Mouse (Mus musculus) heart, embryonic 13.5 days (tissue): ENCODE results near the gene Bspry. TPM values are rescaled to one million over a fixed set of nuclear protein-coding genes. Genes with fewer than 3 reads are reported as not detected.

Source experiments
- ATAC-seq: fragments of 200-750 bp; cut with Nextera tagmentation; 2 replicates; pipeline ENCODE4 v1.8.0; 2017; ENCODE audit warnings: moderate TSS enrichment; ENCODE audit not compliant: insufficient number of reproducible peaks, low FRiP score, low TSS enrichment; ENCODE audit errors: extremely low read depth
- H3K27ac ChIP-seq: fragments of 300-500 bp; sonication (generic); replicated peaks from 2 replicates; pipeline ENCODE4 v1.5.1; 2015; ENCODE audit warnings: moderate library complexity, mild to moderate bottlenecking, inconsistent platforms
- H3K27me3 ChIP-seq: fragments of 300-500 bp; sonication (generic); replicated peaks from 2 replicates; pipeline ENCODE4 v1.6.1; 2015; ENCODE audit warnings: mild to moderate bottlenecking, inconsistent platforms
- H3K36me3 ChIP-seq: fragments of 300-500 bp; sonication (generic); 2 replicates; pipeline ENCODE4 v1.6.1; 2015; ENCODE audit warnings: mild to moderate bottlenecking, inconsistent platforms
- H3K4me1 ChIP-seq: fragments of 300-500 bp; sonication (generic); 2 replicates; pipeline ENCODE4 v1.6.1; 2015; ENCODE audit warnings: inconsistent platforms
- H3K4me2 ChIP-seq: fragments of 300-500 bp; sonication (generic); 2 replicates; pipeline ENCODE4 v1.6.1; 2015; ENCODE audit warnings: inconsistent platforms, mild to moderate bottlenecking, moderate library complexity
- H3K4me3 ChIP-seq: fragments of 300-500 bp; sonication (generic); 2 replicates; pipeline ENCODE4 v1.5.1; 2015; ENCODE audit warnings: moderate library complexity, mild to moderate bottlenecking, inconsistent platforms
- H3K9ac ChIP-seq: fragments of 300-500 bp; sonication (generic); 2 replicates; pipeline ENCODE4 v1.6.1; 2015; ENCODE audit warnings: inconsistent platforms, mild to moderate bottlenecking, moderate library complexity
- H3K9me3 ChIP-seq: fragments of 300-500 bp; sonication (generic); 2 replicates; pipeline ENCODE4 v1.6.1; 2016; ENCODE audit warnings: inconsistent platforms
- WGBS: fragments of 180-500 bp; shearing (Covaris S2); methylation state at CpG from one replicate; pipeline ENCODE4 v1.1.7; 2015; ENCODE audit warnings: mixed read lengths; 5-methylcytosine and 5-hydroxymethylcytosine counted together
- polyA plus RNA-seq: library from polyadenylated mRNA; unstranded; fragments of >200 nt; fragmentation: Nextera tagmentation; extraction: Ambion mirVana; gene quantifications from 2 replicates; pipeline ENCODE4 v1.2.1, GENCODE M21; 2015

Gene Bspry
- polyA plus RNA-seq, 1 experiment from 2014 or later = 0.99 TPM

DNA sequence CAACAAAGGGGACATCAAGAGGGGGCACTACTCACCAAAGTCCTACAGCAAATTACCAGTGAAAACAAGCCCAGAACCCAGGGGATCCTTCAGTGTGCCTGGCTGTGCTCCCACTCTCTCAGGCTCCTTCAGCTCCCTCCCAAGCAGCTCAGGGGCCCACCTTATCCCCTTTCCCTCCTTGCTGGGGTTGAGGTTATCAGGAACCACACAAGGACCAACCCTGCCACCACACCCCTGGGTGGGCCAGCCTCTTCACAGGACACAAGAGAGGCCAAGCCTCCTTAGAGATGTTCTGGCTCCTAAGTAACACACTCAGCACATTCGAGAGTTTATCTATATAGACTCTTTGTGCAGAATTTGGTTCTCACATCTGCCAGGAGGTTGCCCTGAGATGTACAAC, 36.7 kb downstream of the Bspry start:
- H3K9ac ChIP-seq = peak overlapping the region; percentile 67
- H3K4me2 ChIP-seq = peak overlapping the region; percentile 78
- 52% methylated on average over 1 of the region's 1 CpGs for WGBS
- H3K27ac ChIP-seq = peak overlapping the region; percentile 85
- ATAC-seq = no peak
- no peaks in the 10 kb centered on the region for H3K27me3 ChIP-seq
- H3K4me1 ChIP-seq = peaks cover 57% of the 10 kb centered on the region
- no peaks in the 10 kb centered on the region for H3K9me3 ChIP-seq
- peaks cover 27% of the 10 kb centered on the region for H3K36me3 ChIP-seq
- H3K4me3 ChIP-seq = peak overlapping the region; percentile 27

DNA sequence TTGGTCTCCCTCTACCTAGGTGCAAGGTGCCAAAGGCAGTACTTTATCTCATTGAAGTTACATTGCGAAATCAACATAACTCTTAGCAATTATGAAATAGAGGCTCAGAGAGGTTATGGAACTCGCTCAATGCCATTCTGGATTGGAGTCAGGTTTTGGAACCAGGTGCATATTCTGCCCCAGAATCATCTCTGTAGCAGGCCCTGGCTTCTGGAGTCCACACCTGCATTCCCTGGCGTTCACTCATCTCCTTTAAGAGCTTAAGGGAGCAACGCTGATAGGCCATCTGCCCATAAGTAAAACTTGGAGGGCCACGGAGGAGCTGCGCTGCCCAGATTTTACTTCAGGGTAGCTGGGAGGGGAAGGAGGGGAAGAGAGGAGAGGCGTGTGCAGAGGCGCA, 37.2 kb downstream of the Bspry start:
- Histone ChIP-seq H3K36me3 (peaks cover 25% of the 10 kb centered on the region), H3K27me3 (no peaks in the 10 kb centered on the region), H3K4me3 (peak overlapping the region; percentile 27; the same call in 1 of the 2 replicates), H3K27ac (peak overlapping the region; percentile 85), H3K4me1 (peaks cover 57% of the 10 kb centered on the region), H3K4me2 (peak overlapping the region; percentile 78), H3K9me3 (no peaks in the 10 kb centered on the region), H3K9ac (0 out of 2 replicates have a peak overlapping the region, but pooled peaks have one; percentile 1)
- ATAC-seq = no peak
- 70% methylated on average over 8 of the region's 8 CpGs for WGBS

DNA sequence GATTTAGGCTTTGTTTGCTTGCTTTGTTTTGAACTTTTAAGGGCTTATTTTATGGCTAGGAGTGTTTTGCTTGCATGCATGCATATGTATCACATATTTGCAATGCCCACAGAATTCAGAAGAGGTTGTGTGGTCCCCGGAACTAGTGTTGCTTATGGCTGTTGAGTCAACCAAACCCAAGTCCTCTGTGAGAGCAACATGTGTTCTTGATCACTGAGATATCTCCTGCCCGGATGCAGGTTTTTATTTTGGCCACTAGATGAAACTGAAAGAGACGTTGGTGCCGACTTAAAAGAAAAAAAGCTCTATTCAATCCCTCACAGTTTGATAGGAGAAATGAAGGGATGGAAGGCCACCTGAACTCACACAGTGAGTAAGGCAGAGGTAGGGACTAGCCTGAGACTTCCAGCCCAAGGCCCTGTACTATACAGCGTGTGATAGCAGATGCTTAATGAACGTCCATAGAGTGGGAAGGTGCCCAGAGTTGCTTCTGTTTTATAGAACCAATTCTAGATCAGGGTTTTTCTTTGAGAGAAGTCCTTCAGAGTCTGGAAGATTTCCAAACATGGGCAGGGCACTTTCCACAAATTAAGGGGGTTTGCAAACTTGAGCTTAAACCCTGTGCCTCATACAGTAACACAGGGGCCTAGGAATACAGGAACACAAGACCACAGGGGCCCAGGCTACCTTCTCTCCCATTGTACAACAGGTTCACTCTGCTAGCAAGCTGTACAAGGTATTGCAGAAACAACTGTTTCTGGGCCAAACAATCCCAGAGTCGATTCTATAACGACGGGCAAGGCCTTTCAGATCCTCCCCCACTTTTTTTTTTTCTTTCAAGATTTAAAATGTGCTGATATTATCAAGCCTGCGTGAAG, 37.9 kb downstream of the Bspry start:
- no peak for ATAC-seq
- peak overlapping the region; percentile 68 for H3K4me3 ChIP-seq
- peaks cover 25% of the 10 kb centered on the region for H3K36me3 ChIP-seq
- H3K9ac ChIP-seq = peak overlapping the region; percentile 76
- 70% methylated on average over 10 of the region's 10 CpGs for WGBS
- peak overlapping the region; percentile 85 for H3K27ac ChIP-seq
- no peaks in the 10 kb centered on the region for H3K9me3 ChIP-seq
- peaks cover 57% of the 10 kb centered on the region for H3K4me1 ChIP-seq
- peak overlapping the region; percentile 78 for H3K4me2 ChIP-seq
- no peaks in the 10 kb centered on the region for H3K27me3 ChIP-seq

DNA sequence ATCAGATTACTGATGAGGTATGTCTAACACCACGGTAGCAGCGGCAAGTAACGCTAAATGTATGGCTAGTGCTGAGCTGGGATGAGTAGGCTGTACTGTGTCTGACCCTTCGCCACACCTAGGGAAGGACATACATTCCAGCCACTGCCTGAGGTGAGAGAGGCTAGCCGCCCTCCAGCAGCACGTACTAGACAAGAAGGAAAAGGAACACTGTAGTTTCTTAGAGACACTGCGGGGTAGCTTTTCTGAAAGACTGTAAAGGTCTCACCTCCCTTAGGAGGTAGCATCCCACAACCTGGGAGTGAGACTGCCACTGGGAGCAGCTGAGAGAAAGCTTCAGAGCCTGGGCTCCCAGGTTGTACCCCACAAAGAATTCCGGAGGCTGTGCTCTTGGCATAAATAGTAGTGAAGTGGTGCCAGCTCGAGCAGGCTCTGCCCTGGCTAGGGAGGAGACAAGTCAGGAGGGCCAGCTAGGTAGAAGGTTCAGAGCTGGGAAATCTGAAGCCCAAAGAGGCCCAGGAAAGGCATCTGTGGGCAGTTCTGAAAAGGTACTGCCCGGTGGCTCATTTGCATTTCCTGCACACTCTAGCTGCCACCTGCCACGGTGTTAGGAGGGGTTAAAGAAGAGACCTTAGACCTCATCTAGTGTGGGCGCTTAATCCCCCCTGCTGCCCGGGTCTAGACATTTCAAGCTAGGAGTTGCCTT, 38.7 kb downstream of the Bspry start:
- no peaks in the 10 kb centered on the region for H3K27me3 ChIP-seq
- peak overlapping the region; percentile 68 for H3K4me3 ChIP-seq
- peaks cover 59% of the 10 kb centered on the region for H3K4me1 ChIP-seq
- no peaks in the 10 kb centered on the region for H3K9me3 ChIP-seq
- no peak for ATAC-seq
- H3K9ac ChIP-seq = peak overlapping the region; percentile 76
- peak overlapping the region; percentile 85 for H3K27ac ChIP-seq
- H3K36me3 ChIP-seq = peaks cover 25% of the 10 kb centered on the region
- WGBS = 34% methylated on average over 13 of the region's 13 CpGs
- H3K4me2 ChIP-seq = peak overlapping the region; percentile 78

DNA sequence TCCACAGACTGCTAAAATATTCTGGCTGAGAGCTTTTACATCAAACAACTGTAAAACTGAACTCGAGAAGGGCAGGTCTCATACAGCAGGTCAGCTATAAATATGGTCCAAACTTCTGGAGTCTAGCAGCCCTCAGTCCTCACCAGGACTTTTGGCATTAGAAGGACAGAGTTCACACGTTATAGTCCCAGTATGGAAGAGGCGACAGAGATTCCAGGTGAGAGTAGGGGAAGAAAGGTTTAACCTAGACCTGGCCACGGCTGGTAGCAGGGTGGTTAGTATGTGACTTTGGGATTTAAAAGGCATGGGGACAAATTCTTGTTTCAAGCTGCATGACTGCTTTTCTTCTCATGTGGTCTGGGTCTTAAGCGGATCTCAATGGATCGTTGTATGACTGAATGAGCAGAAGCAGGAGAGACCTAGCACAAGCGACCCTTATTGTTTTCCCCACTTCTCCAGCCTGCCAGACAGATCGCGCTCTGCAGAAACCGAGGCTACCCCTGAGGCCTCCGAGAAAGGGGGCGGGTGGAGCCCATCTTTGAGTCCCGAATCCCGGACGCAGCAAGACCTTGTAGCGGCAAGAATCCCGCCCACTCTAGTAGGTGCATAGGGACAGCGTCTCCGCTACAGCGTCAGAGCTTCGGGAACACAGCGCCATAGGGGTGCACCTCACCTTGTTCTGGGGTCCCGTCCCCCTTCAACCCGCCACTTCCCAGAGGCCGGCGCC, 39.4 kb downstream of the Bspry start:
- Histone ChIP-seq H3K4me3 (peak overlapping the region; percentile 68), H3K9me3 (no peaks in the 10 kb centered on the region), H3K4me1 (peaks cover 59% of the 10 kb centered on the region), H3K36me3 (peaks cover 25% of the 10 kb centered on the region), H3K4me2 (peak overlapping the region; percentile 78), H3K27me3 (no peaks in the 10 kb centered on the region), H3K27ac (peak overlapping the region; percentile 85), H3K9ac (peak overlapping the region; percentile 76)
- ATAC-seq = peak; percentile 41
- WGBS = 1% methylated on average over 26 of the region's 26 CpGs

DNA sequence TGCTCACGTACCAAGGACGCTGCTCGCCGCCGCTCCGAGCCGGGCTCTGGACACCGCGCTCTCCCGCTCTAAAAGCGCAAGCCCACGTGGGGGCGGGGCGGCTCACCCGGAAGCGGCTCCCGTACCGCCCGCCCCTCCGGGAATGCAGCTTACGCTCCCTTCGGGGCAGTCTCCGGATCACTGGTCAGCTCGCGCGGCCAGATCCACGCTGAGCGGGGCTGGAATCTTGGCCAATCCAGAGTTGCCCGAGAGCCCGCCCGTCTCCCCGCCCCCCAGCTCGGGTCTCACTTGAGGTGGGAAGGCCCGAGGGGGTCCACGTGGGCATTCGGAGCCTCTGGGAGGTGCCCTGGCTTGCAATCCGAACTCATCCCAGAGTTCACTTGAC, 40.0 kb downstream of the Bspry start, which contains the start of gene Alad:
Gene Alad (minus strand): TSS at position 70 of the 385 bp plus-strand sequence.
- peak; percentile 84 for ATAC-seq

DNA sequence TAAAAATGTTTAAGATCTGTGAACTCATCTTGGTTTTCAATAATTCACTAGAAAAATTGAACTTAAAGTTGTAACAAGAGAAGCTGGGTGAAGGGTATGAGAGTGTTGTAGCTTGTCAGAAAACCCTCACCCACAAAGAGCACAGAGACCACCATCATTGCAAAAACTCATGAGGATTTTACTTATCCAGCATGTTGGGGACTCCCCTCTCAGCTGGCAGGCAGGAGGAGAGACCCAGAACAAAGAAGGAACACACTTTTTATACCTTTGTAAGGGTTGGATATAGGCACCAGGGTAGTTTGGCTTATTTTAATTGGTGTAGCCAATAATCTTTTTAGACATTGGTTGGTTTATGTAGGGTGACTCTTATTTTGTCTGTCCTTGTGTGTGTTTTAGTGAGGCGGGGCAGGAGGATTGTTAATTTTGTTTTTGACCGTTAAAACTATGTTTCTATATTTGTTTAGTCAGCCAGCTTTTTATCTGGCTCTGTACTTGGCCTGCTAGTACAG, 41.1 kb downstream of the Bspry start:
- Histone ChIP-seq H3K36me3 (peaks cover 25% of the 10 kb centered on the region), H3K4me2 (peak overlapping the region; percentile 78; the same call in 1 of the 2 replicates), H3K9ac (no peak overlapping the region), H3K27me3 (no peaks in the 10 kb centered on the region), H3K4me3 (no peak overlapping the region; the same call in 1 of the 2 replicates), H3K9me3 (no peaks in the 10 kb centered on the region), H3K27ac (no peak overlapping the region), H3K4me1 (peaks cover 48% of the 10 kb centered on the region)
- WGBS = 79% methylated on average over 2 of the region's 2 CpGs
- ATAC-seq = no peak

More for the DNA sequence above, 40.0 kb downstream of the Bspry start, which contains the start of gene Alad:
- Histone ChIP-seq H3K9me3 (no peaks in the 10 kb centered on the region), H3K36me3 (peaks cover 25% of the 10 kb centered on the region), H3K4me2 (peak within 1 kb of the TSS; percentile 78), H3K9ac (peak within 1 kb of the TSS; percentile 76), H3K4me1 (peaks cover 59% of the 10 kb centered on the region), H3K27me3 (no peaks in the 10 kb centered on the region), H3K4me3 (peak within 1 kb of the TSS; percentile 68), H3K27ac (peak within 1 kb of the TSS; percentile 85)
- 0% methylated on average over 37 of the region's 37 CpGs for WGBS

DNA sequence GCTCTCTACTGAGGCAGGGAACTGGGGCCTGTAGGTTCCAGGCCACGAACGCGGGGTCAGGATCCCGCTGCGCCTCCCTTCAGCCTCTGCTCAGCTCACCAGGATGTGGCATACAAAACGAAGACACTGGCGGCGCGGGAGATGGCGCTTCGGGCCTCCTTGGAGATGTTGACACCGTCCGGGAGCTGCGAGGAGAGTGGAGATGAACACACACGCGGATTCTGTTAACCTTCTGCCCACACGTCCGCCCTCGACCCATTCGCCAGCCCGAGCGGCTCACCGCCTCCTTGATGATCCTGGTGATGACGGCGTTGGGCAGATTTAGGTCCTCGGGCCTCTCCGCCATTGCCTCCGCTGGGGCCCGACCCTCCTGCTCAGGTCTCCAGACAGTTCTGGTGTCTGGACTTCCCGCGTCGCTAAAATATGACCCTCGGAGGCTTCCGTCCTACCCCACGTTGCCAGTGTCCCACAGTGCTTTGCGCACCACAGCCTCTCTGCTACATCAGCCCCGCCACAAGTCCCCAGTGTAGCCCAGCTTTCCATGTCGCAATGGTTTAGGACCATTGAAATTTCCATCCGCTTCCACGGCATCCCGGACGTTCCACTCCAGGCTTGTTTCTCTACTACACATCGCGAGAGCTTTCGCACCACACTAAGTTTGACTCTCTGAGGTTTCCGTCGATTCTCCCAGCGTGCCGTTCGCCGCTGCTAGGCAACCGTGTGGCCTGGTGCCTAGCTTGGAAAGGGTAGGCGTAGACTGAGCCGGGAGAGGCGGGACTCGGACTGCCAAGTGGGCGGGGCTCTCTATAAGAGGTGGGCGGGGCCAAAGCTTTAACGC, 45.0 kb downstream of the Bspry start, which contains the start of the genes Pole3 and 4933430I17Rik:
Gene Pole3 (minus strand): TSS at position 418 of the 838 bp plus-strand sequence.
Gene 4933430I17Rik (plus strand): TSS at position 719 of the 838 bp plus-strand sequence.
- H3K9ac ChIP-seq = peak within 1 kb of the TSS; percentile 93

DNA sequence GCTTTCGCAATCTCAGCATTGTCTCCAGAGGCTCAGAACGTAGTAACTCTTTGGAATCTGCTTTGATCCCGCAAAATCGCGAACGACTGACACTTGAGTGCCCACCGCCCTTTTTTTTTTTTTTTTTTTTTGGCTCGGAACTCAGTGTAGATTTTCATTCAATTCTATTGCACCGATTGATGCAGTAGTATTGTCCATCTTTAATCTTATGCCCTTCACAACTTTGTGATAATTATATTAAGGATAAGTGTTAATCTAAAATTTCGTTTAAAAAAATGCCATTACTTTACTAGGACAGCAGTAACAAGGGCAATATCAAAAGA, 45.6 kb downstream of the Bspry start:
- no peak for ATAC-seq

More for the DNA sequence above, 45.0 kb downstream of the Bspry start, which contains the start of the genes Pole3 and 4933430I17Rik:
- Histone ChIP-seq H3K27ac (peak within 1 kb of the TSS; percentile 95), H3K4me3 (peak within 1 kb of the TSS; percentile 89), H3K9me3 (no peaks in the 10 kb centered on the region), H3K27me3 (no peaks in the 10 kb centered on the region), H3K4me1 (peaks cover 15% of the 10 kb centered on the region), H3K4me2 (peak within 1 kb of the TSS; percentile 96), H3K36me3 (peaks cover 25% of the 10 kb centered on the region)
- peak; percentile 96 for ATAC-seq
- WGBS = under 1% methylated on average over 59 of the region's 59 CpGs

DNA sequence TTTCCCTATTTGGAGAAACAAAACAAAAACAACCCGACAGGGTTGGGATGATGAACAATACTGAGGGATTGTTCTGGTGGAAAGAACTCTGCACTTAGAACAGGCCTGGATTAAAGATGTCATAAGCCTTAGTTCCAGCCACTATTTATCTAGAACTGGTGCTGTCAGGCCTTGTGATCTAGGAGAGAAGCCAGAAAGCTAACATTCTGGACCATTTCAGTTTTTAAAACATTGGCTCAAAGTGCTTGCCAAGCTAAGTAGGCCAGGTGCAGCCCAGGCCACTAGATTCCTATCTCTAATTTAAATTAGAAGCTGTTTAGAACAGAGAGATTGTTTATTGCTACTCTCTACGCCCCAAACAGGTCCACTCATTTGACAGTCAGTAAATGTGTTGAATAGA, 46.4 kb downstream of the Bspry start:
- peaks cover 25% of the 10 kb centered on the region for H3K36me3 ChIP-seq
- no peak overlapping the region for H3K27ac ChIP-seq
- ATAC-seq = no peak
- H3K4me2 ChIP-seq = no peak overlapping the region
- 48% methylated on average over 2 of the region's 2 CpGs for WGBS
- H3K27me3 ChIP-seq = no peaks in the 10 kb centered on the region
- no peak overlapping the region for H3K9ac ChIP-seq
- H3K4me1 ChIP-seq = peaks cover 20% of the 10 kb centered on the region
- no peaks in the 10 kb centered on the region for H3K9me3 ChIP-seq
- H3K4me3 ChIP-seq = no peak overlapping the region

More for the DNA sequence above, 45.6 kb downstream of the Bspry start:
- Histone ChIP-seq H3K27me3 (no peaks in the 10 kb centered on the region), H3K4me3 (peak overlapping the region; percentile 89), H3K4me1 (peaks cover 14% of the 10 kb centered on the region), H3K27ac (no peak overlapping the region), H3K9ac (peak overlapping the region; percentile 93), H3K36me3 (peaks cover 25% of the 10 kb centered on the region), H3K4me2 (peak overlapping the region; percentile 96), H3K9me3 (no peaks in the 10 kb centered on the region)
- 1% methylated on average over 10 of the region's 10 CpGs for WGBS
